Mouse (Mus musculus) MEL (cell line): ENCODE measurements around the gene Ext2. TPM values are rescaled to one million over a fixed set of nuclear protein-coding genes. Genes with fewer than 3 reads are reported as not detected.

Source experiments
- DNase-seq: peaks from one replicate; pipeline ENCODE4 v3.0.0; 2011; ENCODE audit warnings: low read depth, low spot score
- H3K27ac ChIP-seq: 2 replicates; pipeline ENCODE4 v1.5.1; 2012; ENCODE audit warnings: low read depth, mild to moderate bottlenecking, control low read depth, low read length, moderate library complexity; ENCODE audit not compliant: control insufficient read depth
- H3K27me3 ChIP-seq, 2 experiments: fragments of 150-350 bp in 1 of 2; sonication (generic) in 1 of 2; 2 replicates each; pipeline ENCODE4 v1.6.1; 2012; ENCODE audit warnings: low read length in 2 of 2, mild to moderate bottlenecking in 2 of 2, improper control_type of control experiment in 1 of 2, moderate library complexity in 1 of 2; ENCODE audit not compliant: insufficient read depth in 2 of 2, control insufficient read depth in 1 of 2
- H3K36me3 ChIP-seq, 2 experiments: 2 replicates each; pipeline ENCODE4 v1.6.1; 2012 to 2014; ENCODE audit warnings: low read length in 2 of 2, improper control_type of control experiment in 1 of 2, inconsistent platforms in 1 of 2, mild to moderate bottlenecking in 1 of 2; ENCODE audit not compliant: insufficient read depth in 2 of 2, control insufficient read depth in 1 of 2
- H3K4me1 ChIP-seq, 2 experiments: fragments of 150-350 bp in 1 of 2; sonication (generic) in 1 of 2; 2 replicates each; pipeline ENCODE4 v1.6.1; 2012; ENCODE audit warnings: low read length in 2 of 2, improper control_type of control experiment in 1 of 2, mild to moderate bottlenecking in 1 of 2; ENCODE audit not compliant: insufficient read depth in 2 of 2, control insufficient read depth in 1 of 2
- H3K4me3 ChIP-seq, 2 experiments: fragments of 150-350 bp in 1 of 2; sonication (generic) in 1 of 2; 2 replicates each; pipeline ENCODE4 v1.5.1; 2012; ENCODE audit warnings: low read depth in 2 of 2, low read length in 2 of 2, mild to moderate bottlenecking in 2 of 2, moderate library complexity in 2 of 2, control low read depth in 1 of 2, improper control_type of control experiment in 1 of 2; ENCODE audit not compliant: control insufficient read depth in 1 of 2, insufficient read depth in 1 of 2
- H3K79me2 ChIP-seq: 2 replicates; pipeline ENCODE4 v1.6.1; 2012; ENCODE audit warnings: mild to moderate bottlenecking, low read length, moderate library complexity; ENCODE audit not compliant: control insufficient read depth, poor library complexity, insufficient read depth
- H3K9ac ChIP-seq: 2 replicates; pipeline ENCODE4 v1.6.1; 2012; ENCODE audit warnings: low read depth, mild to moderate bottlenecking, control low read depth, low read length, moderate library complexity; ENCODE audit not compliant: control insufficient read depth, poor library complexity, severe bottlenecking
- H3K9me3 ChIP-seq: fragments of 150-350 bp; sonication (generic); replicated peaks from 2 replicates; pipeline ENCODE4 v1.6.1; 2012; ENCODE audit warnings: mild to moderate bottlenecking, low read length, improper control_type of control experiment, moderate library complexity; ENCODE audit not compliant: insufficient read depth
- E2F4 ChIP-seq: IDR thresholded peaks from 2 replicates; pipeline ENCODE4 v1.6.1; 2011; ENCODE audit warnings: low read depth, low read length, improper control_type of control experiment, borderline replicate concordance
- EP300 ChIP-seq, 2 experiments: IDR thresholded peaks; 2 replicates each; pipeline ENCODE4 v1.6.1; 2011; ENCODE audit warnings: improper control_type of control experiment in 2 of 2, low read length in 2 of 2, low read depth in 1 of 2, mild to moderate bottlenecking in 1 of 2
- GATA1 ChIP-seq: IDR thresholded peaks from 2 replicates; pipeline ENCODE4 v1.6.1; 2011; ENCODE audit warnings: low read depth, low read length, improper control_type of control experiment
- HCFC1 ChIP-seq: IDR thresholded peaks from 2 replicates; pipeline ENCODE4 v1.6.1; 2012; ENCODE audit warnings: low read depth, mild to moderate bottlenecking, inconsistent platforms, low read length, improper control_type of control experiment, moderate library complexity
- JUND ChIP-seq: IDR thresholded peaks from 2 replicates; pipeline ENCODE4 v1.6.1; 2011; ENCODE audit warnings: low read depth, mild to moderate bottlenecking, improper control_type of control experiment, low read length
- MAFK ChIP-seq: IDR thresholded peaks from 2 replicates; pipeline ENCODE4 v1.6.1; 2011; ENCODE audit warnings: low read depth, mild to moderate bottlenecking, low read length, improper control_type of control experiment, borderline replicate concordance
- MEF2A ChIP-seq: IDR thresholded peaks from 2 replicates; pipeline ENCODE4 v1.6.1; 2014; ENCODE audit warnings: low read depth, mild to moderate bottlenecking, inconsistent platforms, low read length, improper control_type of control experiment; ENCODE audit not compliant: poor library complexity, insufficient replicate concordance, severe bottlenecking; ENCODE audit errors: extremely low read depth
- MXI1 ChIP-seq: IDR thresholded peaks from 2 replicates; pipeline ENCODE4 v1.6.1; 2011; ENCODE audit warnings: mild to moderate bottlenecking, low read depth, low read length, improper control_type of control experiment
- NRF1 ChIP-seq: IDR thresholded peaks from 2 replicates; pipeline ENCODE4 v1.6.1; 2014; ENCODE audit warnings: low read depth, mild to moderate bottlenecking, inconsistent platforms, low read length, improper control_type of control experiment, moderate library complexity; ENCODE audit not compliant: poor library complexity, insufficient read depth, severe bottlenecking
- RCOR1 ChIP-seq: IDR thresholded peaks from 2 replicates; pipeline ENCODE4 v1.6.1; 2012; ENCODE audit warnings: low read depth, mild to moderate bottlenecking, inconsistent platforms, low read length, improper control_type of control experiment
- SMC3 ChIP-seq: IDR thresholded peaks from 2 replicates; pipeline ENCODE4 v1.6.1; 2011; ENCODE audit warnings: low read depth, low read length, improper control_type of control experiment
- TBP ChIP-seq: IDR thresholded peaks from 2 replicates; pipeline ENCODE4 v1.8.0; 2011; ENCODE audit warnings: low read depth, low read length, improper control_type of control experiment
- UBTF ChIP-seq: IDR thresholded peaks from 2 replicates; pipeline ENCODE4 v1.6.1; 2012; ENCODE audit warnings: low read depth, mild to moderate bottlenecking, inconsistent platforms, low read length, improper control_type of control experiment, moderate library complexity, borderline replicate concordance; ENCODE audit not compliant: insufficient read depth
- ZKSCAN1 ChIP-seq: IDR thresholded peaks from 2 replicates; pipeline ENCODE4 v1.6.1; 2012; ENCODE audit warnings: low read depth, mild to moderate bottlenecking, inconsistent platforms, low read length, improper control_type of control experiment, moderate library complexity
- ZNF384 ChIP-seq: IDR thresholded peaks from 2 replicates; pipeline ENCODE4 v1.6.1; 2012; ENCODE audit warnings: low read depth, mild to moderate bottlenecking, inconsistent platforms, low read length, improper control_type of control experiment
- polyA plus RNA-seq, 2 experiments: library from polyadenylated mRNA; stranded (reverse) in 1 of 2; unstranded in 1 of 2; fragments of >175 nt in 1 of 2; fragments of >200 nt in 1 of 2; gene quantifications; 2 replicates each; pipeline versions ENCODE4 v1.2.1 to v1.2.4; 2012; ENCODE audit warnings: low replicate concordance in 2 of 2, low read depth in 1 of 2; ENCODE audit not compliant: insufficient read length in 2 of 2, insufficient read depth in 1 of 2, missing spikeins in 1 of 2
- total RNA-seq: library from RNA; depleted of rRNA; stranded (reverse); fragments of 300-350 nt; gene quantifications from 2 replicates; pipeline ENCODE4 v1.2.3, GENCODE M21; 2012

The Ext2 gene
- total and polyA plus RNA-seq, 3 experiments: 33.7 to 66.8 TPM; not detected in 1

GRCm38 (mm10) chr2:93802947-93803346 lies 19.4 kb downstream of the Ext2 start:
- DNase-seq: peak; percentile 62
- Histone ChIP-seq H3K36me3 (peaks cover 2 to 13% of the 10 kb centered on the region in 2 experiments; a peak in 3 of 4 replicates), H3K9me3 (no peaks in the 10 kb centered on the region), H3K27ac (peak overlapping the region; percentile 53; the same call in 1 of the 2 replicates), H3K4me1 (peaks cover 5 to 9% of the 10 kb centered on the region in 2 experiments), H3K79me2 (no peaks in the 10 kb centered on the region), H3K27me3 (no peaks in the 10 kb centered on the region), H3K9ac (no peak overlapping the region), H3K4me3 (no peak overlapping the region)
- TF ChIP-seq GATA1: peak; percentile 40; the same call in 1 of the 2 replicates
- TF ChIP-seq JUND: 0 out of 2 replicates have a peak, but pooled peaks have one; percentile 34
- TF ChIP-seq SMC3: no peak
- TF ChIP-seq EP300 (IDR thresholded peaks at IDR 0.05; ENCODE audit: low read depth in 1 of 2, low read length in 2 of 2): peak in 1 of 2 experiments; percentile 80; a peak in 2 of 4 replicates
- no peak for TF ChIP-seq HCFC1
- TF ChIP-seq ZNF384: peak; percentile 72

GRCm38 (mm10) chr2:93801097-93801496 lies 21.3 kb downstream of the Ext2 start:
- peaks cover 5 to 9% of the 10 kb centered on the region in 2 experiments for H3K4me1 ChIP-seq
- H3K27me3 ChIP-seq: no peaks in the 10 kb centered on the region
- H3K9me3 ChIP-seq: no peaks in the 10 kb centered on the region
- no peak overlapping the region for H3K27ac ChIP-seq
- peaks cover 2 to 13% of the 10 kb centered on the region in 2 experiments; a peak in 3 of 4 replicates for H3K36me3 ChIP-seq
- no peak for DNase-seq
- H3K79me2 ChIP-seq: no peaks in the 10 kb centered on the region
- H3K4me3 ChIP-seq: no peak overlapping the region
- no peak overlapping the region for H3K9ac ChIP-seq
- no peak for TF ChIP-seq UBTF
- no peak for TF ChIP-seq E2F4
- TF ChIP-seq JUND: no peak
- TF ChIP-seq SMC3: no peak
- TF ChIP-seq MXI1: no peak
- no peak for TF ChIP-seq TBP
- TF ChIP-seq GATA1: no peak
- no peak for TF ChIP-seq RCOR1

- no peak for DNase-seq
- H3K4me3 ChIP-seq: no peak overlapping the region
- H3K36me3 ChIP-seq: peaks cover 0 to 3% of the 10 kb centered on the region in 2 experiments; a peak in 1 of 4 replicates
Measured at GRCm38 (mm10) chr2:93797162-93797795, 25.1 kb downstream of the Ext2 start.

More at GRCm38 (mm10) chr2:93797162-93797795, 25.1 kb downstream of the Ext2 start:
- Histone ChIP-seq H3K27ac (no peak overlapping the region), H3K79me2 (no peaks in the 10 kb centered on the region), H3K9me3 (no peaks in the 10 kb centered on the region), H3K27me3 (no peaks in the 10 kb centered on the region), H3K4me1 (no peaks in the 10 kb centered on the region), H3K9ac (no peak overlapping the region)
- TF ChIP-seq ZKSCAN1 (no peak), NRF1 (no peak), SMC3 (no peak), MAFK (no peak), MEF2A (no peak), TBP (no peak), GATA1 (no peak), UBTF (no peak), E2F4 (no peak)
